Mouse (Mus musculus) spleen, adult 2 months (tissue): Measurements from ENCODE around the gene Olfr391-ps. TPM values are rescaled to one million over a fixed set of nuclear protein-coding genes. Genes with fewer than 3 reads are reported as not detected.

Source experiments
- DNase-seq, 2 experiments: peaks; one replicate each; pipeline versions ENCODE4 v3.0.0 to v3.0.0-alpha.2; 2012 to 2021; ENCODE audit warnings: low spot score in 2 of 2, low read depth in 1 of 2
- H3K27ac ChIP-seq: fragments of 200-500 bp; 2 replicates; pipeline ENCODE4 v1.5.1; 2012; ENCODE audit warnings: low read length, inconsistent platforms; ENCODE audit not compliant: insufficient read depth
- H3K27me3 ChIP-seq: fragments of 200-500 bp; 2 replicates; pipeline ENCODE4 v1.6.1; 2012; ENCODE audit warnings: mild to moderate bottlenecking, moderate library complexity, low read length, inconsistent platforms; ENCODE audit not compliant: control insufficient read depth, insufficient read depth
- H3K36me3 ChIP-seq: fragments of 200-500 bp; 2 replicates; pipeline ENCODE4 v1.6.1; 2012; ENCODE audit warnings: mild to moderate bottlenecking, low read length, inconsistent platforms; ENCODE audit not compliant: control insufficient read depth, insufficient read depth
- H3K4me1 ChIP-seq: fragments of 200-500 bp; 2 replicates; pipeline ENCODE4 v1.6.1; 2011; ENCODE audit warnings: inconsistent platforms; ENCODE audit not compliant: control insufficient read depth, insufficient read depth, insufficient read length
- H3K4me3 ChIP-seq: fragments of 200-500 bp; 2 replicates; pipeline ENCODE4 v1.5.1; 2011; ENCODE audit warnings: mild to moderate bottlenecking, inconsistent platforms; ENCODE audit not compliant: insufficient read depth, insufficient read length; ENCODE audit errors: extremely low read depth
- CTCF ChIP-seq: fragments of 200-500 bp; IDR thresholded peaks from 2 replicates; pipeline ENCODE4 v1.5.1; 2011; ENCODE audit warnings: mild to moderate bottlenecking, inconsistent platforms; ENCODE audit not compliant: insufficient read depth, insufficient read length, insufficient replicate concordance; ENCODE audit errors: extremely low read depth
- POLR2A ChIP-seq: fragments of 200-500 bp; IDR thresholded peaks from 2 replicates; pipeline ENCODE4 v1.6.1; 2011; ENCODE audit warnings: low read depth, low read length, inconsistent platforms
- WGBS: fragments of 180-500 bp; shearing (Covaris S2); methylation state at CpG from one replicate; pipeline ENCODE4 v1.1.7; 2018; 5-methylcytosine and 5-hydroxymethylcytosine counted together
- polyA plus RNA-seq: library from polyadenylated mRNA; depleted of rRNA; stranded (reverse); fragments of >200 nt; gene quantifications from 2 replicates; pipeline ENCODE4 v1.2.3, GENCODE M21; 2012; rRNA removed

Olfr391-ps gene
- not detected in 2 replicates for polyA plus RNA-seq

DNA sequence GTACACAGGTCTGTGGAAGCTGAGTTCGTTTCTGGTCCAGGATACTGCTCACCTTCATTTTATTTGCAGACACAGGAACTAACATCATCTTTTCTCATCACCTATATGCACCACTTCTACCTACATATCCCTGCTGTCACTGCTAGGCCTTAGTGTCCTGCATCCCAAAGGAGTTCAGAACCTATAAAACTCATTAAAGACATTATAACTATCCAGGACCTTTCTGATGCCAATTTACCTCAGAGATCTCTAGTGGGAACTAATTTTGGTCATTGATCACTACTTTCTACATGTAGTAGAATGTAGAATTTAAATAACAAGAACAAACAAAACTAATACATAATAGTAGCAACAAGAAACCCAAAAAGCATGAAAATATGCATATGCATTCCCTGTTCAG is at the start of gene Olfr391-ps:
Olfr391-ps (minus strand) TSS at position 101 of the 400 bp plus-strand sequence.
- Histone ChIP-seq H3K36me3 (no peaks in the 10 kb centered on the region), H3K27me3 (no peaks in the 10 kb centered on the region), H3K4me1 (no peaks in the 10 kb centered on the region), H3K27ac (no peak within 1 kb of the TSS), H3K4me3 (no peak within 1 kb of the TSS)
- DNase-seq, result no peak
- 15% methylated on average over 1 of the region's 1 CpGs for WGBS
- TF ChIP-seq POLR2A, result no peak
- no peak for TF ChIP-seq CTCF

DNA sequence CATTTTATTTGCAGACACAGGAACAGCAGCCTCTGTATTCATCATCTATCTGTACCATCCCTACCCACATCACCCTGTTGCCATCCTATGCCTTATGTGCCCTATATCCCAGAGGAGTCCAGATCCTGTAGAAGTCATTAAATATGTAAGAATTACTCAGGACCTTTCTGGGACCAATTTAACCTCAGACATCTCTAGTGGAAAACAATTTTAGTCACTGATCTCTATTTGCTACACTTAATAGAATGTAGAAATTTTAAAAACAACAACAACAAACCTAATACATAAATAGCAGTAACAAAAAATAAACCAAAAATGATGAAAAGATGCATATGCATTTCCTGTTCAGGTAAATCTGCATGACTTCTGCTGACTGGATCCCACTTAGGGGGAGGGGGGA is 48.5 kb upstream of the Olfr391-ps start, which contains the start of gene Olfr393:
Olfr393 (minus strand) TSS at position 101 of the 400 bp plus-strand sequence.
- DNase-seq, result no peak
- no peak for TF ChIP-seq CTCF
- TF ChIP-seq POLR2A, result no peak
- Histone ChIP-seq H3K27ac (no peak within 1 kb of the TSS), H3K4me1 (no peaks in the 10 kb centered on the region), H3K36me3 (no peaks in the 10 kb centered on the region), H3K27me3 (no peaks in the 10 kb centered on the region), H3K4me3 (no peak within 1 kb of the TSS)

DNA sequence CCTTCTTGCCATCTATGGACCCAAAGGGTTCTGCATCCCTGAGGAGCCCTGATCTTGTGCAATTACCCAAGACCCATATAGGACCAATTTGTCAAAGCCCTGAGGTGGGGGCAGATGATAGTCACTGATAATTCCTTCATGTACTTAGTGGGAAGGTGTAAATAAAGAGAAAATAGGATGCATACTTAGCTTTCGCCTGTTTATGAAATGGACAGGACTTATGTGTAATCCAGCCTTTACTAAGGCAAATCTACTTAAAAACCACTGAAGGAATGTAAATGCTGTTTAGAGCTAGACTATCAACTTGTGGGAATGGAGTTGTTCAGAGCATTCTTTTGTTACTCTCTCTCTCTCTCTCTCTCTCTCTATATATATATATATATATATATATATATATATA is 14.1 kb upstream of the Olfr391-ps start, which contains the start of gene Olfr392:
Olfr392 (minus strand) TSS at position 101 of the 400 bp plus-strand sequence.
- TF ChIP-seq CTCF (no peak), POLR2A (no peak)
- no peaks in the 10 kb centered on the region for H3K36me3 ChIP-seq
- no peak for DNase-seq
- no peaks in the 10 kb centered on the region for H3K4me1 ChIP-seq
- H3K27me3 ChIP-seq, result no peaks in the 10 kb centered on the region
- no peak within 1 kb of the TSS for H3K27ac ChIP-seq
- 89% methylated on average over 1 of the region's 1 CpGs for WGBS
- no peak within 1 kb of the TSS for H3K4me3 ChIP-seq

DNA sequence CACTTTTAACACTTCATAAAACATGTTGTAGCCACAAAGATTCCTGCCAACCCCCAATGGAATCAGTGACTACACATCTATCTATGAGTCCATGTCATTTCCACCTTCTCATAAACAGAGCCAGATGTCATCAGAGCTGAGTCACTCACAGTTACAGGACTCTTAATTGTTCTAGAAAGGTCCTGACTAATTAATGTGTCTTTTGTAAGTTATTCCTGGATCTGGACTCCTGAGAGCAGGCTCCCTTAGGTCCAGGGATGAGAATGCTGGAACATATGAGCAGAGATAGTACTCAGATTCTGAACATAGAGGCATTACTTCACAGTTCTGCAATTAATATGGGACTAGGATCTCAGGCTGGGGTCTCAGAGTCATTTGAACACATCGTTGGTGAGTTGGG is 20.2 kb downstream of the Olfr391-ps start, which contains the start of gene Olfr390:
Olfr390 (plus strand) TSS at position 301 of the 400 bp plus-strand sequence.
- Histone ChIP-seq H3K27me3 (no peaks in the 10 kb centered on the region), H3K27ac (no peak within 1 kb of the TSS), H3K36me3 (no peaks in the 10 kb centered on the region), H3K4me1 (no peaks in the 10 kb centered on the region), H3K4me3 (no peak within 1 kb of the TSS)
- no peak for TF ChIP-seq POLR2A
- no peak for TF ChIP-seq CTCF
- WGBS, result 55% methylated on average over 1 of the region's 1 CpGs
- DNase-seq, result no peak

DNA sequence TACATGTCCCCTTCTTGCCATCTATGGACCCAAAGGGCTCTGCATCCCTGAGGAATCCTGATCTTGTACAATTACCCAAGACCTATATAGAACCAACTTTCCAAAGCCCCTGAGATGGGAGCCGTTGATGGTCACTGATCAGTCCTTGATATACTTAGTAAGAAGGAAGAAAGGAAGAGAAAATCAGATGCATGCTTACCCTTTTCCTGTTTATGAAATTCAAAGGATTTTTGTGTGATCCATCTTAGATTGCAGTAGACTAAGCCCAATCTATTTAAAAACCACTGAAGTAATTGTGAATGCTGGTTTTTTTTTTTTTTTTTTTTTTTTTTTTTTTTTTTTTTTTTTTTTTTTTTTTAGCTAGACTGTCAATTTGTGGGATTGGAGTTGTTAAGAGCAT is 22.2 kb downstream of the Olfr391-ps start, which contains the start of gene Olfr389:
Olfr389 (minus strand) TSS at position 101 of the 400 bp plus-strand sequence.
- 96% methylated on average over 1 of the region's 1 CpGs for WGBS

DNA sequence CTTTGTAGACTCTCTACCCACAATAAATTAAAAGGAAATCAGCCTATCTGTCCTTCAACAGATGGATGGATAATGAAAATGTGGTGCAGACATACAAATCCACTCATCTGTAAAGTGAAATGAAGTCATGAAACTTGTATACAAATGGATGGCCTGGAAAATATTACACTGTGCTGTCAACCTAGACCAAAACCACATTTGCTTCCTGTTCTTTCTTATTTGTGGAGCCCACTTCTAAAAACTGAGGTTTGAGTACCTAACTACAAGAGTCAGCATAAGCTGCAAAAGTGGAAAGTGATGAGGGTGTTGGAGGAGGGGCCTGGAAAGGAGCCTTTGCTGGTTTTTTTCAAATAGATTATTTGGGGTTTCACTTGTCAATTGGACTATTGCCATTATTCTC is 43.7 kb downstream of the Olfr391-ps start:
- TF ChIP-seq CTCF (no peak), POLR2A (no peak)
- no peak overlapping the region for H3K27ac ChIP-seq
- no peaks in the 10 kb centered on the region for H3K27me3 ChIP-seq
- no peaks in the 10 kb centered on the region for H3K4me1 ChIP-seq
- no peaks in the 10 kb centered on the region for H3K36me3 ChIP-seq
- no peak for DNase-seq
- no peak overlapping the region for H3K4me3 ChIP-seq

More for the DNA sequence above, 22.2 kb downstream of the Olfr391-ps start, which contains the start of gene Olfr389:
- H3K4me3 ChIP-seq, result no peak within 1 kb of the TSS
- H3K4me1 ChIP-seq, result no peaks in the 10 kb centered on the region
- no peaks in the 10 kb centered on the region for H3K27me3 ChIP-seq
- no peaks in the 10 kb centered on the region for H3K36me3 ChIP-seq
- TF ChIP-seq POLR2A, result no peak
- TF ChIP-seq CTCF, result no peak
- DNase-seq, result no peak
- H3K27ac ChIP-seq, result no peak within 1 kb of the TSS

Other genes starting within 250 kb of the Olfr391-ps start
- not detected in 2 replicates for gene Olfr385, start 210.0 kb downstream of the Olfr391-ps start, polyA plus RNA-seq
- gene Olfr384, start 204.5 kb downstream of the Olfr391-ps start, polyA plus RNA-seq, result not detected in 2 replicates
- not detected in 2 replicates for gene Zfp735, start 114.3 kb downstream of the Olfr391-ps start, polyA plus RNA-seq
- not detected in 2 replicates for gene Olfr389, start 22.3 kb downstream of the Olfr391-ps start, polyA plus RNA-seq
- gene Olfr390, start 20.1 kb downstream of the Olfr391-ps start, polyA plus RNA-seq, result not detected in 2 replicates
- gene Olfr392, start 14.0 kb upstream of the Olfr391-ps start, polyA plus RNA-seq, result not detected in 2 replicates
- not detected in 2 replicates for gene Olfr393, start 48.4 kb upstream of the Olfr391-ps start, polyA plus RNA-seq
- not detected in 2 replicates for gene Olfr394, start 87.7 kb upstream of the Olfr391-ps start, polyA plus RNA-seq
- gene Olfr395, start 106.2 kb upstream of the Olfr391-ps start, polyA plus RNA-seq, result not detected in 2 replicates
- not detected in 2 replicates for gene Olfr23, start 133.6 kb upstream of the Olfr391-ps start, polyA plus RNA-seq
- not detected in 2 replicates for gene Olfr397, start 157.8 kb upstream of the Olfr391-ps start, polyA plus RNA-seq
- gene Olfr398, start 187.4 kb upstream of the Olfr391-ps start, polyA plus RNA-seq, result not detected in 2 replicates